Mouse (Mus musculus): ENCODE measurements around the gene Msi1. TPM values are rescaled to one million over a fixed set of nuclear protein-coding genes. Genes with fewer than 3 reads are reported as not detected.
"Not testable (repeated sequence)": the region's sequence is repeated elsewhere in the genome, so short reads cannot be mapped to it uniquely, and the experiment has no call there.

Gene Msi1
- polyA plus RNA-seq, 1 experiment from 2014 or later: 37.9 TPM

- 7% methylated on average over 8 of the region's 8 CpGs for WGBS
- Histone ChIP-seq H3K36me3 (peaks cover 12% of the 10 kb centered on the region; the same call in 1 of the 2 replicates), H3K4me1 (peaks cover 81% of the 10 kb centered on the region), H3K4me3 (replicated peaks) (peak overlapping the region; percentile 25), H3K27me3 (replicated peaks) (no peaks in the 10 kb centered on the region), H3K9ac (replicated peaks) (peak overlapping the region; percentile 56), H3K4me2 (peak overlapping the region; percentile 86), H3K9me3 (replicated peaks) (no peaks in the 10 kb centered on the region), H3K27ac (replicated peaks) (peak overlapping the region; percentile 98)
- peak; percentile 3; the same call in 1 of the 2 replicates for ATAC-seq (ENCODE audit: low FRiP score)
Observed at GRCm38 (mm10) chr5:115435755-115436379, 6.5 kb downstream of the Msi1 start.

GRCm38 (mm10) chr5:115436421-115437124 is 7.2 kb downstream of the Msi1 start:
- peak; percentile 89 for ATAC-seq (ENCODE audit: low FRiP score)
- H3K36me3 ChIP-seq: peaks cover 13% of the 10 kb centered on the region
- WGBS: under 1% methylated on average over 32 of the region's 43 CpGs

GRCm38 (mm10) chr5:115437242-115437944 is 8.0 kb downstream of the Msi1 start:
- Histone ChIP-seq H3K4me3 (replicated peaks) (peak overlapping the region; percentile 25), H3K4me1 (peaks cover 70% of the 10 kb centered on the region), H3K9me3 (replicated peaks) (no peaks in the 10 kb centered on the region), H3K9ac (replicated peaks) (peak overlapping the region; percentile 56; the same call in 1 of the 2 replicates), H3K27ac (replicated peaks) (peak overlapping the region; percentile 98), H3K27me3 (replicated peaks) (no peaks in the 10 kb centered on the region), H3K36me3 (peaks cover 21% of the 10 kb centered on the region), H3K4me2 (peak overlapping the region; percentile 86)
- WGBS: 20% methylated on average over 7 of the region's 7 CpGs
- no peak for ATAC-seq (ENCODE audit: low FRiP score)

More at GRCm38 (mm10) chr5:115436421-115437124, 7.2 kb downstream of the Msi1 start:
- H3K4me1 ChIP-seq: peaks cover 78% of the 10 kb centered on the region
- no peaks in the 10 kb centered on the region for H3K9me3 ChIP-seq (replicated peaks)
- peak overlapping the region; percentile 56 for H3K9ac ChIP-seq (replicated peaks)
- peak overlapping the region; percentile 86 for H3K4me2 ChIP-seq
- H3K27me3 ChIP-seq (replicated peaks): no peaks in the 10 kb centered on the region
- H3K27ac ChIP-seq (replicated peaks): peak overlapping the region; percentile 98
- H3K4me3 ChIP-seq (replicated peaks): peak overlapping the region; percentile 25

DNA sequence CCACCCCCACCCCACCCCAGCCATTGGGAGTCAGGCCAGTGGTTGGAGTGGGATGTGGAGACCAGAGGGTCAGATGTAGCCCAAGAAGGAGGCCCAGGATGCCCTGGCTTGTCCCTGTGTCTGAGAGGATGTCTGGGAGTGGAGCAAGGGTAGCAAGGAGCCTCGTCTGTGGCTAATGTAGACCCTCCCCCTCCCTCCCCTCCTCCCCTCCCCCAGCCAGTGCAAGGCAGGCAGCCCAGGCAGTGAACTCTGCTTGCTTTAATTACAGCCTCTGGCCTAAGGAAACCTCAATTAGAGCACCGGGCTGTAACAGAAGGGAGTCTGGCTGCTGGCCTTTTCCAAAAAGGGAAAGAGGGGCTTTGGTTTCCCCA is 8.5 kb downstream of the Msi1 start:
- Histone ChIP-seq H3K4me2 (peak overlapping the region; percentile 0; the same call in 1 of the 2 replicates), H3K9me3 (replicated peaks) (no peaks in the 10 kb centered on the region), H3K36me3 (peaks cover 27% of the 10 kb centered on the region), H3K4me3 (replicated peaks) (no peak overlapping the region), H3K9ac (replicated peaks) (no peak overlapping the region), H3K4me1 (peaks cover 64% of the 10 kb centered on the region), H3K27ac (replicated peaks) (peak overlapping the region; percentile 98), H3K27me3 (replicated peaks) (no peaks in the 10 kb centered on the region)
- ATAC-seq (ENCODE audit: low FRiP score): no peak
- WGBS: 17% methylated on average over 2 of the region's 2 CpGs

DNA sequence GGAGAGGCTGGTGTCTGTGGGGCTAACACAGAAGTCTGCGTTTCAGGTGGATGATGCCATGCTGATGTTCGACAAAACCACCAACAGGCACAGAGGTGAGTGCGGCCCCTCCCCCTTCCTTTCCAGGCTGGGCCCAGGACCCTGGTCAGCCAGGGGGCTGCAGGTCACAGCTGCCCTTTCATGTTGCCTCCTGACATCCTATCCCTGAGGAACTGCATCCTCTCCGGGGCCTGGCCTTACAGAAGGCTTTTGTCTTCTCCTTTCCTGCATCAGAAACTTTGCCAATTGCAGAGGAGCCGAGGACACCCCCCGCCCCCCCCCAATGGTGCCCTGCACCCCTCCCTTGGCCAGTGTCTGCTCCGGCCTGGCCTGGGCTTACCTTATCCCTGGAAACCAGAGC is 9.3 kb downstream of the Msi1 start:
- peaks cover 33% of the 10 kb centered on the region for H3K36me3 ChIP-seq
- peaks cover 59% of the 10 kb centered on the region for H3K4me1 ChIP-seq
- H3K9me3 ChIP-seq (replicated peaks): no peaks in the 10 kb centered on the region
- H3K4me3 ChIP-seq (replicated peaks): no peak overlapping the region
- no peak overlapping the region for H3K4me2 ChIP-seq
- H3K9ac ChIP-seq (replicated peaks): no peak overlapping the region
- H3K27ac ChIP-seq (replicated peaks): peak overlapping the region; percentile 98; the same call in 1 of the 2 replicates
- 28% methylated on average over 7 of the region's 7 CpGs for WGBS
- ATAC-seq (ENCODE audit: low FRiP score): no peak
- no peaks in the 10 kb centered on the region for H3K27me3 ChIP-seq (replicated peaks)

GRCm38 (mm10) chr5:115441205-115441849 is 11.9 kb downstream of the Msi1 start:
- Histone ChIP-seq H3K27me3 (replicated peaks) (no peaks in the 10 kb centered on the region), H3K36me3 (peaks cover 58% of the 10 kb centered on the region), H3K4me1 (peaks cover 32% of the 10 kb centered on the region), H3K9ac (replicated peaks) (no peak overlapping the region), H3K9me3 (replicated peaks) (no peaks in the 10 kb centered on the region), H3K27ac (replicated peaks) (peak overlapping the region; percentile 37; the same call in 1 of the 2 replicates), H3K4me3 (replicated peaks) (no peak overlapping the region), H3K4me2 (no peak overlapping the region)
- no peak for ATAC-seq (ENCODE audit: low FRiP score)
- WGBS: 40% methylated on average over 14 of the region's 14 CpGs

- H3K36me3 ChIP-seq: peaks cover 71% of the 10 kb centered on the region
- not testable (repeated sequence) for H3K27ac ChIP-seq (replicated peaks); ATAC-seq (ENCODE audit: low FRiP score); H3K9me3 ChIP-seq (replicated peaks); H3K27me3 ChIP-seq (replicated peaks); H3K9ac ChIP-seq (replicated peaks); H3K4me3 ChIP-seq (replicated peaks); H3K4me2 ChIP-seq
- H3K4me1 ChIP-seq: peaks cover 19% of the 10 kb centered on the region
- WGBS: 70% methylated on average over 5 of the region's 5 CpGs
Observed at GRCm38 (mm10) chr5:115442663-115443062, 13.3 kb downstream of the Msi1 start.

DNA sequence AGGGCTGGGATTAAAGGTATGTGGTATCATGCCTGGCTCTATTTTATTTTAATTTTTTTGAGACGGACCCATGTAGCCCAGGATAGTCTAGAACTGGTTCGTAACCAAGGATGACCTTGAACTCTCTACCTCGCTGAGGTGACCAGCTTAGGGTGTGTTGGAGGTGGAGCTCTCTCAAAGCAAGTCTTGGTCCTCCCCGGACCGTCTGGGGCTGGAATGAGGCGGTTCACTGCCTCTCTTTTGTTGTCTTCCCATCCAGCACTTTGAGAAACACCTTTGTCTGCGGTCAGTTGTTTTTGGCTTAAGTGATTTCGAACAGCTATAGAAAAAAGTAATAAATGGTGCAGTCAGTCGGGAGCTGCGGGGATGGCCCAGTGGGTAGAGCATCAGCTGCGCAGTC is 14.7 kb downstream of the Msi1 start:
- 79% methylated on average over 11 of the region's 11 CpGs for WGBS
- ATAC-seq (ENCODE audit: low FRiP score): no peak
- no peak overlapping the region for H3K9ac ChIP-seq (replicated peaks)
- no peaks in the 10 kb centered on the region for H3K9me3 ChIP-seq (replicated peaks)
- H3K4me2 ChIP-seq: no peak overlapping the region
- H3K36me3 ChIP-seq: peaks cover 77% of the 10 kb centered on the region
- no peak overlapping the region for H3K27ac ChIP-seq (replicated peaks)
- peaks cover 5% of the 10 kb centered on the region for H3K4me1 ChIP-seq
- no peak overlapping the region for H3K4me3 ChIP-seq (replicated peaks)
- no peaks in the 10 kb centered on the region for H3K27me3 ChIP-seq (replicated peaks)

GRCm38 (mm10) chr5:115447108-115447507 is 17.7 kb downstream of the Msi1 start:
- Histone ChIP-seq H3K27ac (replicated peaks) (no peak overlapping the region), H3K9ac (replicated peaks) (no peak overlapping the region), H3K4me3 (replicated peaks) (no peak overlapping the region), H3K9me3 (replicated peaks) (no peaks in the 10 kb centered on the region), H3K4me1 (no peaks in the 10 kb centered on the region), H3K27me3 (replicated peaks) (no peaks in the 10 kb centered on the region), H3K4me2 (no peak overlapping the region), H3K36me3 (peaks cover 91% of the 10 kb centered on the region)
- WGBS: 84% methylated on average over 17 of the region's 17 CpGs
- no peak for ATAC-seq (ENCODE audit: low FRiP score)

- no peaks in the 10 kb centered on the region for H3K9me3 ChIP-seq (replicated peaks)
- no peaks in the 10 kb centered on the region for H3K4me1 ChIP-seq
- ATAC-seq (ENCODE audit: low FRiP score): no peak
- no peak overlapping the region for H3K4me2 ChIP-seq
- no peak overlapping the region for H3K9ac ChIP-seq (replicated peaks)
- no peak overlapping the region for H3K4me3 ChIP-seq (replicated peaks)
- WGBS: 83% methylated on average over 3 of the region's 3 CpGs
- H3K27me3 ChIP-seq (replicated peaks): no peaks in the 10 kb centered on the region
- H3K27ac ChIP-seq (replicated peaks): no peak overlapping the region
- peaks cover 87% of the 10 kb centered on the region for H3K36me3 ChIP-seq
Observed at GRCm38 (mm10) chr5:115449247-115449646, 19.8 kb downstream of the Msi1 start.
